Mouse (Mus musculus): Measurements from ENCODE around the gene Cep63. TPM values are rescaled to one million over a fixed set of nuclear protein-coding genes. Genes with fewer than 3 reads are reported as not detected.

Gene Cep63
- polyA plus RNA-seq, 1 experiment from 2014 or later = 41.8 TPM

DNA sequence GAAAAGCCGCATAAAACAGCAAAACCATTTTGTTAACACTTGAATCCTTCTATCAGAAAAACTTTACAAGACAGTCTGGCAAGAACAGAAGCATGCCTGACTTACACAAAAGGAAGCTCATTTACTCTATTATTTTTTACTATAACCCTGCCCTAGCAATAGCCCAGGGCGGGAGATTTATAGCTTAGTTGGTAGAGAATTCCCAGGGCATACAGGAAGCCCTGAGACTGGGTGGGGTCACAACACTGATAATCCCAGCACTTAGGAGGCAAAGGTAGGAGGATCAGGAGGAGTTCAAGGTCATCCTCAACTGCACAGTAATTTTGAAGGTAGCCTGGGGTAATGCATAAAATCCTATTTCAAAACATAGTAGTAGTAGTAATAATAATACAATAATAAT lies 24.7 kb downstream of the Cep63 start:
- Histone ChIP-seq H3K36me3 (ENCODE audit: control insufficient read depth, insufficient read depth, low read length) (peaks cover 31% of the 10 kb centered on the region), H3K9me3 (replicated peaks; ENCODE audit: control insufficient read depth, low read length) (no peaks in the 10 kb centered on the region), H3K27ac (ENCODE audit: low read depth, low read length) (no peak overlapping the region), H3K4me2 (ENCODE audit: low read length) (no peak overlapping the region), H3K4me3 (ENCODE audit: low read depth, low read length) (no peak overlapping the region), H3K4me1 (ENCODE audit: control insufficient read depth, insufficient read depth, low read length) (no peaks in the 10 kb centered on the region), H3K27me3 (replicated peaks; ENCODE audit: control insufficient read depth, insufficient read depth, low read length) (no peaks in the 10 kb centered on the region), H3K9ac (ENCODE audit: low read length) (no peak overlapping the region)
- no peak for DNase-seq (ENCODE audit: low spot score)
- 88% methylated on average over 2 of the region's 2 CpGs for WGBS
- no peak for ATAC-seq

DNA sequence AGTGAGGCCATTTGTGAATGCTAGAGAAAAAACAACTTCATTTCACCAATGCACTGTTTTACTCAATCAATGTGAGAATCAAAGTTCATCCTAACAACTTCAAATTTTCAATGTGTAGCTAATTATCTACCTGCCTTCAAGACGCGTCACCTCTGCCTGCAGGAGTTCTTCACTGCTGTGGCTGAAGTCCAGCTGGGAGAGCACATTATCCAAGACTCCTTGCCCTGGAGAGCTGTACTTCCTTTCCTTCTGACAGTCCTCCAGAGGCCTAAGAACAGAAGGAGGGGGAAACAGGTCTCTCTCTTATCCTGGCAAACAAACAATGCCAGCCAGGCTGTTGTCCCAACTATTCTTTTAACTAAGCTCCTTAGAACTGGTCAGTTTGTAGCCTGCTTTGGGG lies 25.1 kb downstream of the Cep63 start:
- no peak overlapping the region for H3K4me2 ChIP-seq (ENCODE audit: low read length)
- H3K36me3 ChIP-seq (ENCODE audit: control insufficient read depth, insufficient read depth, low read length) = peaks cover 35% of the 10 kb centered on the region
- no peak overlapping the region for H3K27ac ChIP-seq (ENCODE audit: low read depth, low read length)
- no peaks in the 10 kb centered on the region for H3K4me1 ChIP-seq (ENCODE audit: control insufficient read depth, insufficient read depth, low read length)
- DNase-seq (ENCODE audit: low spot score) = no peak
- no peak overlapping the region for H3K4me3 ChIP-seq (ENCODE audit: low read depth, low read length)
- ATAC-seq = no peak
- H3K9me3 ChIP-seq (replicated peaks; ENCODE audit: control insufficient read depth, low read length) = no peaks in the 10 kb centered on the region
- H3K27me3 ChIP-seq (replicated peaks; ENCODE audit: control insufficient read depth, insufficient read depth, low read length) = no peaks in the 10 kb centered on the region
- H3K9ac ChIP-seq (ENCODE audit: low read length) = no peak overlapping the region
- WGBS = 88% methylated on average over 2 of the region's 2 CpGs

DNA sequence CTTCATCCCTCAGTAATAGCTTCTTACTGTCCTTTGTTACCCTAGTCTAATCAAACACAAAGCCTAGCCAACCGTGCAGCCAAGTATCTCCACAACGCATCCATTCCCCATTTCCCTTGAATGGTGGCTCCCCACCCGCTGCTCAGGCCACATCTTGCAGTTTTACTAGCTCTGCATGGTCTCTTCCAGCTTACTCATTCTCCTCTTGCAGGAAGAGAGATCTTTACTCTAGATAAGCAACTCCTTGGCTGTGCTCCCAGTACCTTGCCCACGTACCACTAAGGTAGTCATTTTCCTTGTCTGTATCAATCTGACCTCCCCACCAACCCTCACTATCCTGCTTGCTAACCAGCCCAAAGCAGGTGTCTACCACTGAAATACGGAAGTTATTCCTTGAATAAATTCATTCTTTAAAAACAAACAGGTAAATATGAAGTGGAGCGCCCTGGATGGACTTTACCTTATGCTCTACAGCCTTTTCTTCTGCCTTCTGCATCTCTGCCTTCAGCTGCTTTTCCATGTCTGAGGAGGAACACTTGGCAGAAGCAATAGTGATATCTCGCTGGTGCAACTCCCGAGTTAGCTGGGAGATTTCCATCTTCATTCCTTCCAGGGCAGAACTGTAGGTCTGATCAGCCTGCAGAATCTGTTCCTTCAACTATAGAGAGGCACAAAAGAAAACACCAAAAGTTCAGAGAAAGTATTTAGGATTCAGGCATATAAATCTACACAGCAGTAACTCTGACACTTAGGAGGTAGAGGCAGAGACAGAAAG lies 30.5 kb downstream of the Cep63 start:
- no peak overlapping the region for H3K9ac ChIP-seq (ENCODE audit: low read length)
- no peaks in the 10 kb centered on the region for H3K27me3 ChIP-seq (replicated peaks; ENCODE audit: control insufficient read depth, insufficient read depth, low read length)
- H3K4me1 ChIP-seq (ENCODE audit: control insufficient read depth, insufficient read depth, low read length) = no peaks in the 10 kb centered on the region
- no peak overlapping the region for H3K4me2 ChIP-seq (ENCODE audit: low read length)
- 72% methylated on average over 8 of the region's 8 CpGs for WGBS
- no peak overlapping the region for H3K4me3 ChIP-seq (ENCODE audit: low read depth, low read length)
- peaks cover 37% of the 10 kb centered on the region for H3K36me3 ChIP-seq (ENCODE audit: control insufficient read depth, insufficient read depth, low read length)
- H3K27ac ChIP-seq (ENCODE audit: low read depth, low read length) = no peak overlapping the region
- ATAC-seq (no peak), DNase-seq (ENCODE audit: low spot score) (no peak)
- no peaks in the 10 kb centered on the region for H3K9me3 ChIP-seq (replicated peaks; ENCODE audit: control insufficient read depth, low read length)

DNA sequence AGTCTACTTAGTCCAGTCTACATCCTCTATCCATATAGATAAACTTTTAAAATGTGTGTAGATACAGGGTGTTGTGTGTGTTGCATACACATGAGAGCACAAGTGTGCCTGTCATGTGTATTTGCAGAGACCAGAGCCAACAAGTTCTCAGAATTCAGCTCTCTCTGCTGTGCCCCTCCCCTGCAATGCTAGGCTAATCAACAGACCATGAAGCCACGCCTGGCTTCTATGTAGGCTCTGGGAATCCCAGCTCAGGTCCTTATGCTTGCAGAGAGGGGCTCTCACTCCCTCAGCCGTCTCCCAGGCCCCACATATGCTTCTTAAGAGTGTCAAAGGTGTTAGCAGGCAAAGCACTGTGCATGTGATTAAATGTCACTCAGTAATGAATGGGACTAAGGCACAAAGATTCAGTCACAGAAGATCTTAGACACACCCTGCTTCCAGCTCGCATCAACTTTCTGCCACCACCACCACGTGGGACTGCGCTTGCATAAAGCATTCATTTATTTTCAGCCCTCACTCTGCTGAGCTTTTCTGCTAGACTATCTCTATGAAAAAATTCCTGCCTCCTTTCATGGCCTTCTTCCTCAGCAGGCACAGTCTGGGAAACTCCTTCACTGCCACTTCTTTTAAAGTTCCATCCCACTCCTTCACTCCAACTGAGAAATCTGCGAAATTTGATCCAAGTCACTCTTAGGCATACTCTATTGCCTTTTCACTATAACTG lies 31.5 kb downstream of the Cep63 start:
- H3K27ac ChIP-seq (ENCODE audit: low read depth, low read length) = no peak overlapping the region
- DNase-seq (ENCODE audit: low spot score) (no peak), ATAC-seq (no peak)
- H3K4me3 ChIP-seq (ENCODE audit: low read depth, low read length) = no peak overlapping the region
- WGBS = 41% methylated on average over 6 of the region's 6 CpGs
- no peaks in the 10 kb centered on the region for H3K4me1 ChIP-seq (ENCODE audit: control insufficient read depth, insufficient read depth, low read length)
- no peaks in the 10 kb centered on the region for H3K9me3 ChIP-seq (replicated peaks; ENCODE audit: control insufficient read depth, low read length)
- peaks cover 37% of the 10 kb centered on the region for H3K36me3 ChIP-seq (ENCODE audit: control insufficient read depth, insufficient read depth, low read length)
- H3K27me3 ChIP-seq (replicated peaks; ENCODE audit: control insufficient read depth, insufficient read depth, low read length) = no peaks in the 10 kb centered on the region
- no peak overlapping the region for H3K4me2 ChIP-seq (ENCODE audit: low read length)
- H3K9ac ChIP-seq (ENCODE audit: low read length) = no peak overlapping the region

DNA sequence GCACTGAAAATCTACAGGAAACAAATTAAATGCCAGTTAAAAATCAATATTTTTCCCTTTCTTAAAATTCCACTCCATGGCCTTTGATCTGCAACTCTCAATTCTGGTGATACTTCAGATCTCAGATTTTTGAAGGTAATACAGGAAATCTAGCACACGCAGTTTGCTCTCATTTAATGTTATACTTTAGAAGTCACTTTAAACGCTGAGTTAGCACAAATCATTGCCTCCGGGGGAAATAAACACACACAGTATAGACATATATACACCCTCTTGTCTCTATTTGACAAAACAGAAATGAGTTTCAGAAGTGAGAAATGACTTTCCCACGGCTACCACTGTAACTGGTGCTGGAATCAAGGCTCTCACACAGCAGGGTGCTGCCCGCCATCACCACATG lies 39.0 kb downstream of the Cep63 start:
- H3K4me2 ChIP-seq (ENCODE audit: low read length) = no peak overlapping the region
- DNase-seq (ENCODE audit: low spot score) = no peak

DNA sequence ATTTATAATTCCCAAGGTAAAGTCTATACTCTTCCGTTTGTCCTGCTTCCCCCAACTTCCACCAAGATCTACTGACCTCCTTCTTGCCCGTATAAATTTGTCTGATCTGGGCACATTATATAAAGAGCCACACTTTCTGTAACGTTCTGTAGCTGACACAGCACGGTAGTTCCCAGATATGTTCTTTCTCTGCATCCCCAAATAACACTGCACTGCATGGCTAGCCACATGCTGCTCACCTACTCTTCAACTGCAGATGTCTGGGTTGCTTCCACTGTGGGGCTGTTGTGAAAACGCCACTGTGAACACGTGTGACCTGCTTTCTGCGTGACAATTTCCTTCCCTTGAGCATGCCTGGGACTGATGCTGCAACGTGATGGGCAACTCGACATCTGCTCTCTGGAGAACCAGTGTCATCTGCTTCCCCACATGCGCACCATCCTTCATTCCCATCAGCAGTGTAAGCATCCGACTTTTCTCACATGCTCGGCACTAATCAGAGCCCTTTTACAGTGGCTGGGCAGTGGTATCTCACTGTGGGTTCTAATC lies 44.3 kb downstream of the Cep63 start:
- DNase-seq (ENCODE audit: low spot score) = no peak

More for the DNA sequence above, 39.0 kb downstream of the Cep63 start:
- Histone ChIP-seq H3K9me3 (replicated peaks; ENCODE audit: control insufficient read depth, low read length) (no peaks in the 10 kb centered on the region), H3K4me3 (ENCODE audit: low read depth, low read length) (no peak overlapping the region), H3K27ac (ENCODE audit: low read depth, low read length) (no peak overlapping the region), H3K9ac (ENCODE audit: low read length) (no peak overlapping the region), H3K4me1 (ENCODE audit: control insufficient read depth, insufficient read depth, low read length) (no peaks in the 10 kb centered on the region), H3K36me3 (ENCODE audit: control insufficient read depth, insufficient read depth, low read length) (peaks cover 33% of the 10 kb centered on the region), H3K27me3 (replicated peaks; ENCODE audit: control insufficient read depth, insufficient read depth, low read length) (no peaks in the 10 kb centered on the region)
- WGBS = 86% methylated on average over 5 of the region's 5 CpGs
- no peak for ATAC-seq

DNA sequence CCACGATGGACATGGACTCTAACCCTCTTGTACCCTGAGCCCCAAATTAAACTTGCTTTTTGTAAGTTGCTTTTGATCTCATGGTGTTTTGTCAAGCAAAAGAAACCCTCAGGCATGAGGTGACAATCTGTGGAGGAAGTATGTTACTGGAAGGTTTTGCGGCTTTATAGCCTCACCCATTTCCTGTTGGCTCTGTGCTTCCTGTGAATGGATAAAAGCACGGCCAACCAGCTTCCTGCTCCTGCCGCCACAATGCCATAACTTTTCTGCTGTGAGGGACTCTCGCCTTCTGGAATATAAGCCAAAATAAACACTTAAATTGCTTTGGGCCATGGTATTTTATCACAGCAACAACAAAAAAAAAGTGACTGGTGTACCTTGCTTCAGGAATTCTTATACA lies 48.9 kb downstream of the Cep63 start:
- no peaks in the 10 kb centered on the region for H3K9me3 ChIP-seq (replicated peaks; ENCODE audit: control insufficient read depth, low read length)
- ATAC-seq (no peak), DNase-seq (ENCODE audit: low spot score) (no peak)
- H3K4me3 ChIP-seq (ENCODE audit: low read depth, low read length) = no peak overlapping the region
- H3K27me3 ChIP-seq (replicated peaks; ENCODE audit: control insufficient read depth, insufficient read depth, low read length) = no peaks in the 10 kb centered on the region
- no peaks in the 10 kb centered on the region for H3K36me3 ChIP-seq (ENCODE audit: control insufficient read depth, insufficient read depth, low read length)
- H3K27ac ChIP-seq (ENCODE audit: low read depth, low read length) = no peak overlapping the region
- H3K9ac ChIP-seq (ENCODE audit: low read length) = no peak overlapping the region
- no peak overlapping the region for H3K4me2 ChIP-seq (ENCODE audit: low read length)
- H3K4me1 ChIP-seq (ENCODE audit: control insufficient read depth, insufficient read depth, low read length) = peaks cover 4% of the 10 kb centered on the region; the same call in 1 of the 2 replicates
- 87% methylated on average over 5 of the region's 5 CpGs for WGBS

More for the DNA sequence above, 44.3 kb downstream of the Cep63 start:
- no peak overlapping the region for H3K9ac ChIP-seq (ENCODE audit: low read length)
- H3K27me3 ChIP-seq (replicated peaks; ENCODE audit: control insufficient read depth, insufficient read depth, low read length) = no peaks in the 10 kb centered on the region
- 86% methylated on average over 12 of the region's 12 CpGs for WGBS
- H3K4me3 ChIP-seq (ENCODE audit: low read depth, low read length) = no peak overlapping the region
- no peaks in the 10 kb centered on the region for H3K4me1 ChIP-seq (ENCODE audit: control insufficient read depth, insufficient read depth, low read length)
- no peak overlapping the region for H3K27ac ChIP-seq (ENCODE audit: low read depth, low read length)
- H3K36me3 ChIP-seq (ENCODE audit: control insufficient read depth, insufficient read depth, low read length) = peaks cover 25% of the 10 kb centered on the region
- H3K9me3 ChIP-seq (replicated peaks; ENCODE audit: control insufficient read depth, low read length) = no peaks in the 10 kb centered on the region
- ATAC-seq = no peak
- no peak overlapping the region for H3K4me2 ChIP-seq (ENCODE audit: low read length)

DNA sequence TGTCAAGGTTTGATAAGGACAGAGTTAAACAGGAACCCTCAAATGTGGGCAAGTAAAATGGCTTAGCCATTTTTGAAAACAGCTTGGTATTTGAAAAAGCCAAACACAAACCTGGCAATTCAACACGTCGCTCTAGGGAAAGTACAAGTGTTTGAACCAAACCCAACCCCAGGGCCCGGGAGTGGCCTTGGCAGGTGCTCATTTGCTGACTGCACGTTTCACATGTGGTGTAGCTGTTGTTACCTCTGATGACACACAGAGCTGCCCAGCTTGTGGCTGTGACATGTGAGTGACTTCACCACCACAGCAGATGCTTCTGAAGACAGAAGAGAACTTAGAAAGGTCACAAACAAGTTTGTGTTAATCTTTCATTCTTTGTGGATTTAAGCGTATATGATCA lies 53.4 kb downstream of the Cep63 start:
- H3K4me2 ChIP-seq (ENCODE audit: low read length) = no peak overlapping the region
- H3K27me3 ChIP-seq (replicated peaks; ENCODE audit: control insufficient read depth, insufficient read depth, low read length) = no peaks in the 10 kb centered on the region
- no peak overlapping the region for H3K27ac ChIP-seq (ENCODE audit: low read depth, low read length)
- no peak overlapping the region for H3K4me3 ChIP-seq (ENCODE audit: low read depth, low read length)
- 87% methylated on average over 5 of the region's 5 CpGs for WGBS
- ATAC-seq = no peak
- no peak overlapping the region for H3K9ac ChIP-seq (ENCODE audit: low read length)
- H3K36me3 ChIP-seq (ENCODE audit: control insufficient read depth, insufficient read depth, low read length) = no peaks in the 10 kb centered on the region
- peaks cover 4% of the 10 kb centered on the region; the same call in 1 of the 2 replicates for H3K4me1 ChIP-seq (ENCODE audit: control insufficient read depth, insufficient read depth, low read length)
- DNase-seq (ENCODE audit: low spot score) = no peak
- no peaks in the 10 kb centered on the region for H3K9me3 ChIP-seq (replicated peaks; ENCODE audit: control insufficient read depth, low read length)

DNA sequence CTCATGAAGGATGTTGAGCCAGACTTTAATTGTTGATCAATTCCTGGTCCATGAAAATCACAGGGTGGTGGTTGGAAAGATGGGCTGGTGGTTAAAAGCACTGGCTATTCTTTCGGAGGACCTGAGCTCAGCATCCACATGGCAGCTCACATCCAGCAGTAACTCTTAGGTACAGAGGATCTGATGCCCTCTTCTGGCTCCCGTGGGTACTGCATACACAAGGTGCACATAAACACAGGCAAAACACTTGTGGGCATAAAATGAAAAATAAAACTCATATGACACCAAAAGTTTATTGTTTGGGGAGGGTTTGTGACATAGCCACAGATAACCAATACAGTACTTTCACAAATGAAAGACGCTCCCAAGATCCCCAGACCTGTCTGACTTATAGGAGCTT lies 67.9 kb downstream of the Cep63 start:
- no peak for DNase-seq (ENCODE audit: low spot score)
- Histone ChIP-seq H3K27me3 (replicated peaks; ENCODE audit: control insufficient read depth, insufficient read depth, low read length) (no peaks in the 10 kb centered on the region), H3K4me1 (ENCODE audit: control insufficient read depth, insufficient read depth, low read length) (no peaks in the 10 kb centered on the region), H3K9ac (ENCODE audit: low read length) (no peak overlapping the region), H3K36me3 (ENCODE audit: control insufficient read depth, insufficient read depth, low read length) (no peaks in the 10 kb centered on the region), H3K27ac (ENCODE audit: low read depth, low read length) (no peak overlapping the region), H3K4me3 (ENCODE audit: low read depth, low read length) (no peak overlapping the region), H3K4me2 (ENCODE audit: low read length) (no peak overlapping the region), H3K9me3 (replicated peaks; ENCODE audit: control insufficient read depth, low read length) (0 out of 2 replicates have a peak, but pooled peaks cover 5% of the 10 kb centered on the region)
- 94% methylated on average over 3 of the region's 3 CpGs for WGBS
- ATAC-seq = no peak

Data from forebrain, embryonic 14.5 days (tissue).